Mouse (Mus musculus): ENCODE results near the gene Tbc1d21. TPM values are rescaled to one million over a fixed set of nuclear protein-coding genes. Genes with fewer than 3 reads are reported as not detected.

Tbc1d21 gene
- not detected in 2 replicates for polyA plus RNA-seq (2014; fragmentation: Nextera tagmentation; extraction: Ambion mirVana)

DNA sequence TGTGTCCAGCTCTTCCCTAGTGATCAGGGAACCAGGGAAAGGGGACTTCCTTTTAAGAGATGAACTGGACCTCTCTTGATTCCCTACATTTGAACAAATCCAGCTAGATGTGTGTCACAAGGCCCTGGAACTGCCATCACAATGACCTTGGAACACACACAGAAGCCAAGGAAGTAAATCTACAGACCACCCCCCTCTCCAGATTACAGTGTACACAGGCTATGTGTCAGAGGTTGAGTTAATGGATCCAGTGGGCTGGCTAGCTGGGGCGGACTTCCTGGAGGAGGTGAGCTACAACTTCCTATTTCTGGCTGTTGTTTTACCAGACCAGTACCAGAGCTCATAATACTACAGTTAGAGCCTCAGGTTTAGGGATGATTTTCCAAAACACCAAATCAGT lies at the start of gene Tbc1d21:
Gene Tbc1d21 (minus strand): TSS at position 101 of the 400 bp plus-strand sequence.
- H3K27me3 ChIP-seq (ENCODE audit: control insufficient read depth, insufficient read depth, low read length) = no peaks in the 10 kb centered on the region
- H3K9me3 ChIP-seq (ENCODE audit: control insufficient read depth, low read depth, low read length) = no peaks in the 10 kb centered on the region
- no peak within 1 kb of the TSS for H3K4me3 ChIP-seq (ENCODE audit: low read depth, low read length)
- no peak for ATAC-seq (ENCODE audit: insufficient number of reproducible peaks, insufficient read depth, low FRiP score, low read depth)
- no peaks in the 10 kb centered on the region for H3K36me3 ChIP-seq (ENCODE audit: control insufficient read depth, insufficient read depth, low read length)
- no peak within 1 kb of the TSS for H3K27ac ChIP-seq (ENCODE audit: low read length)
- H3K4me2 ChIP-seq (replicated peaks; ENCODE audit: low read depth, low read length) = no peak within 1 kb of the TSS
- 88% methylated on average over 1 of the region's 1 CpGs for WGBS
- no peak within 1 kb of the TSS for H3K9ac ChIP-seq (replicated peaks; ENCODE audit: low read depth, low read length)
- H3K4me1 ChIP-seq (ENCODE audit: control insufficient read depth, insufficient read depth, low read length) = no peaks in the 10 kb centered on the region

DNA sequence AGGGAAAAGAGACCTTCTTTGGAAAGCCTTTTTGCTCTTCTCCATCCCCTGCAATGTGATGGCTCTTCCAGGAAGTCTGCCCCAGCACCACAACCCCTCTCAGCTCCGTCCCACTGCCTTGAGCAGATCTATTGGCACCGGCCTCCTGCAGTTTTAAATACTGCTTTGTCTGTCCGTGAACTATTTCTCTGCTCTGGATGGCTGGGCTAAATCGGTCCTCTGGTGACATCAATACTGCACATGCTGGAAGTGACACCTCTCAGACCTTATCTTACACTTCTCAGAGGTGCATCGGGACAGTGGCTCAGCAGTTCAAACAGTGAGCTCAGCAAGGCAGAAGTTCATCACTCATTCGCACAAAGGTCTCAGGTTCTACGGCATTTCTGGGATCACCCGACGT lies 41.3 kb upstream of the Tbc1d21 start:
- H3K4me2 ChIP-seq (replicated peaks; ENCODE audit: low read depth, low read length) = no peak overlapping the region
- no peak for ATAC-seq (ENCODE audit: insufficient number of reproducible peaks, insufficient read depth, low FRiP score, low read depth)
- H3K27me3 ChIP-seq (ENCODE audit: control insufficient read depth, insufficient read depth, low read length) = no peaks in the 10 kb centered on the region
- H3K9me3 ChIP-seq (ENCODE audit: control insufficient read depth, low read depth, low read length) = no peaks in the 10 kb centered on the region
- H3K9ac ChIP-seq (replicated peaks; ENCODE audit: low read depth, low read length) = no peak overlapping the region
- no peak overlapping the region for H3K4me3 ChIP-seq (ENCODE audit: low read depth, low read length)
- no peaks in the 10 kb centered on the region for H3K4me1 ChIP-seq (ENCODE audit: control insufficient read depth, insufficient read depth, low read length)
- WGBS = 69% methylated on average over 9 of the region's 9 CpGs
- H3K27ac ChIP-seq (ENCODE audit: low read length) = no peak overlapping the region
- H3K36me3 ChIP-seq (ENCODE audit: control insufficient read depth, insufficient read depth, low read length) = no peaks in the 10 kb centered on the region

DNA sequence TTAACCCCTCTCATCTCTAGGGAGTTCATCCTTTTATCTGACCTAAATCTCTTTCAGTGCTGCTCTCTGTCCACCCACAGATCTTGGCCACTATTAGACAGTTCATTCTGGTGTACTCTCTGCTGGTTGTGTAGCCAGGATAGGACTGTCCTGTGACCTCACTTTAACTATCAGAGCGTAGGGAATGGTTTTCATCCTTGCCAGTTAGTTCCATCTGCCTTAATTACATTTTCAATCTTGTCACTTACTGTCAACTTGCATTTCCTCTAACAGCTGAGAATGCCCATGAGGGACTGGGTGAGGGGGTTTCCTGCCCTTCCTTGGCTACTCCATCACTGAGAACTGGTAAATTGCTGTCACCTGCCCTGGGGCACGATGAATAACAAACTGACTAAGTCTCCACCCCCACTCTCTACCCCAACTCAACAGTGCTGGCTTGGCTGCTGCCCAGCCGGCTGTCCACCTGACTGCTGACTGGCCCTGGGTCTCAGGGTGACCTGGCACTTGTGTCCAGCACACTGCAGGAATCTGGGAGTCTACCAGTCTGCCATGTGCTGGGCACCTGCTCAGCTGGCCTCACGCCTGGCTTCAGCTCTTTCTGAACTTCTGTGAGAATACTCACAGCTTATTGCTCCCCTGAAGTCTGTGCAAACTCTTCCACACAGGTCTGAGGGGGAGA lies 39.9 kb upstream of the Tbc1d21 start:
- WGBS = 63% methylated on average over 4 of the region's 4 CpGs
- no peak overlapping the region for H3K4me3 ChIP-seq (ENCODE audit: low read depth, low read length)
- no peak for ATAC-seq (ENCODE audit: insufficient number of reproducible peaks, insufficient read depth, low FRiP score, low read depth)
- no peak overlapping the region for H3K9ac ChIP-seq (replicated peaks; ENCODE audit: low read depth, low read length)
- no peak overlapping the region for H3K4me2 ChIP-seq (replicated peaks; ENCODE audit: low read depth, low read length)
- no peaks in the 10 kb centered on the region for H3K27me3 ChIP-seq (ENCODE audit: control insufficient read depth, insufficient read depth, low read length)
- no peaks in the 10 kb centered on the region for H3K9me3 ChIP-seq (ENCODE audit: control insufficient read depth, low read depth, low read length)
- H3K27ac ChIP-seq (ENCODE audit: low read length) = no peak overlapping the region
- no peaks in the 10 kb centered on the region for H3K36me3 ChIP-seq (ENCODE audit: control insufficient read depth, insufficient read depth, low read length)
- no peaks in the 10 kb centered on the region for H3K4me1 ChIP-seq (ENCODE audit: control insufficient read depth, insufficient read depth, low read length)

DNA sequence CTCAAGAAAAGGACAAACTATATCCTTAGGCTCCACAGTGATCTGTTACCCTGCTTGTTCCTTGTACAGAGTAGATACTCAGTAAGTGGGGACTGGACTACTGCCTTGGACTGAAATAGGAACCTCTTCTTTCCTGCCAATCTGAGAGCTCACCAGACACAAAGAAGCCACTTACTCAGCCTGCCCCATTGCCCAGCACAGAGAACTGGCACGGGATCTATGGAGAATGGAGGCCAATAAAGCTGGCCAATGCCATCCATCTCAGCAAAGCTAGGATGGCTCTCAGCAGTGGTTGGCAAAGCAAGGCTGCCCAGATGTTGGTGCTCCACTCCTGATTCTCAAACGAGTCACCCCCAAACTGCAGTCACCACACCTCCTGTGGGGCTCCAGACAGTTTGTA lies 39.0 kb upstream of the Tbc1d21 start:
- no peaks in the 10 kb centered on the region for H3K4me1 ChIP-seq (ENCODE audit: control insufficient read depth, insufficient read depth, low read length)

DNA sequence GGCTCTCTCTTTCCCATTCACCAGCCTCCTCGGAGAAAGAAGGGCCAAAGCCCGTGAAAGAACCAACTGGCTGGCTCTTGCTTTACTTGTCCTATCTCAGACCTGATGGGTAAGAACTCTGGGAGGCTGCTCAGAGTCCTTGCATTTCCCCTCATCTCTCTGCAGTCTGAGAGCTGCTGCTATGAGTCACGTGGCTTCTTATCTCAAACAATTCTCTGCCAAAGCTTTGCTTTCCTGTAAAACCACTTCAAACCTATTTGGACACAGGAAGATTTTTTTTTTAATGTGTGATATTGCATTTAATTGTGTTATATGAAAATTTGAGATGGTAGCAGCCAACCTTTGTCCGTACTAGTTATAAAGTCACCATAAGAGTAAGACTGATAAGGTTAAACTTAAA lies 34.2 kb upstream of the Tbc1d21 start:
- no peak for ATAC-seq (ENCODE audit: insufficient number of reproducible peaks, insufficient read depth, low FRiP score, low read depth)
- H3K27me3 ChIP-seq (ENCODE audit: control insufficient read depth, insufficient read depth, low read length) = no peaks in the 10 kb centered on the region
- H3K4me1 ChIP-seq (ENCODE audit: control insufficient read depth, insufficient read depth, low read length) = no peaks in the 10 kb centered on the region
- H3K9me3 ChIP-seq (ENCODE audit: control insufficient read depth, low read depth, low read length) = no peaks in the 10 kb centered on the region
- H3K36me3 ChIP-seq (ENCODE audit: control insufficient read depth, insufficient read depth, low read length) = no peaks in the 10 kb centered on the region
- WGBS = 31% methylated on average over 4 of the region's 4 CpGs
- no peak overlapping the region for H3K27ac ChIP-seq (ENCODE audit: low read length)
- no peak overlapping the region for H3K4me3 ChIP-seq (ENCODE audit: low read depth, low read length)
- H3K4me2 ChIP-seq (replicated peaks; ENCODE audit: low read depth, low read length) = no peak overlapping the region
- no peak overlapping the region for H3K9ac ChIP-seq (replicated peaks; ENCODE audit: low read depth, low read length)

More for the DNA sequence above, 39.0 kb upstream of the Tbc1d21 start:
- Histone ChIP-seq H3K27ac (ENCODE audit: low read length) (no peak overlapping the region), H3K4me3 (ENCODE audit: low read depth, low read length) (no peak overlapping the region), H3K9me3 (ENCODE audit: control insufficient read depth, low read depth, low read length) (no peaks in the 10 kb centered on the region), H3K36me3 (ENCODE audit: control insufficient read depth, insufficient read depth, low read length) (no peaks in the 10 kb centered on the region), H3K9ac (replicated peaks; ENCODE audit: low read depth, low read length) (no peak overlapping the region), H3K27me3 (ENCODE audit: control insufficient read depth, insufficient read depth, low read length) (no peaks in the 10 kb centered on the region), H3K4me2 (replicated peaks; ENCODE audit: low read depth, low read length) (no peak overlapping the region)
- no peak for ATAC-seq (ENCODE audit: insufficient number of reproducible peaks, insufficient read depth, low FRiP score, low read depth)
- WGBS = 63% methylated on average over 2 of the region's 2 CpGs

DNA sequence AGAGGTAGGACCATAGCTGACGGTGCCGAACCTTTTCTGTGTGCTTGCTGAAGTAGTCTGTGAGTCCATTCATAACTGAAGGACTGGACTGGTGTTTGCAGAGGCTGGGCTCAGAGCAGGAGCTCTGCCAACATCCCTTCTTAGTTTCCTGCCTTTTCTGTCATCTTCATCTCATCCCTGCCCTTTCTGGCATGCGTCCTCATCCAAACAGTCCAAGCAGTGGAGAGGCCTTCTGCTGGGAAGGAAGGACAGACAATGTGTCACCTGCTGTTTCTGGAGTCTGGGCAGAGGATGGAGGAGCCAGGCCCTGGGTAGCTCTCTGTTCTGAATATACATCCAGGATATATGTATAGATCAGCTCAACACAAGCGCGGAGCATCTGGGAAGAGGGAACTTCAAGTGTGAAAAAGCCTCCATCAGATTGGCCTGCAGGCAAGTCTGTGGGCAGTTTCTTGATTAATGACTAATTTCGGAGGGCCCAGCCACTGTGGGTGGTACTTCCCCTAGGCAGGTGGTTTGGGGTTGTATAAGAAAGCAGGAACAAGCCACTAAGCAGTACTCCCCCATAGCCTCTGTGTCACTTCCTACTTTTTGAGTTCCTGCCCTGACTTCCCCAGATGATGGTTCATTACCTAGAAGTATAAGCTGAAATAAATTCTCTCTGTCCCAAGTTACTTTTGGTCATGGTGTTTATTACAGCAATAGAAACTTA lies 31.3 kb upstream of the Tbc1d21 start:
- no peaks in the 10 kb centered on the region for H3K36me3 ChIP-seq (ENCODE audit: control insufficient read depth, insufficient read depth, low read length)
- H3K4me2 ChIP-seq (replicated peaks; ENCODE audit: low read depth, low read length) = no peak overlapping the region
- no peaks in the 10 kb centered on the region for H3K9me3 ChIP-seq (ENCODE audit: control insufficient read depth, low read depth, low read length)
- no peak for ATAC-seq (ENCODE audit: insufficient number of reproducible peaks, insufficient read depth, low FRiP score, low read depth)
- 77% methylated on average over 6 of the region's 6 CpGs for WGBS
- H3K27me3 ChIP-seq (ENCODE audit: control insufficient read depth, insufficient read depth, low read length) = no peaks in the 10 kb centered on the region
- H3K9ac ChIP-seq (replicated peaks; ENCODE audit: low read depth, low read length) = no peak overlapping the region
- no peak overlapping the region for H3K27ac ChIP-seq (ENCODE audit: low read length)
- H3K4me1 ChIP-seq (ENCODE audit: control insufficient read depth, insufficient read depth, low read length) = no peaks in the 10 kb centered on the region
- H3K4me3 ChIP-seq (ENCODE audit: low read depth, low read length) = no peak overlapping the region

DNA sequence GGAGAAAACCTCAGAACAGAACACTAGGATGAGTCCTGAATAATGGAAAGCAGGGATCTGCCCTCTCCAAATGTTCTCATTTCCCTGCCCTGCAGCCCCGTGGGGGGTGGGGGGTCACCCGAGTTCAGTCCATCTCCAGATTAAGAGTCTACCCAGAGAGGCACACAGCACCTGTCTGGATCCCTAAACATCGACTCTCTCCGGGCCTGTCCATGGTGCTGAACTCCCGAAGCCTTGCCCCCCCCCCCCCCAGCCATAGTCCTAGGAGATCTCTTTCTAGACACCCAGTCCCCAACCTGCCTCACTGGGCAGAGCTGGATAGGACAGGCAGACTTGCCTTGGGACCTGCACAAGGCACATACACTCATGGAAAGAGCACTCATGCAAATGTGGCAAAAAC lies 29.4 kb upstream of the Tbc1d21 start:
- WGBS = 15% methylated on average over 5 of the region's 5 CpGs
- H3K27ac ChIP-seq (ENCODE audit: low read length) = no peak overlapping the region
- H3K27me3 ChIP-seq (ENCODE audit: control insufficient read depth, insufficient read depth, low read length) = no peaks in the 10 kb centered on the region
- no peak overlapping the region for H3K9ac ChIP-seq (replicated peaks; ENCODE audit: low read depth, low read length)
- ATAC-seq (ENCODE audit: insufficient number of reproducible peaks, insufficient read depth, low FRiP score, low read depth) = no peak
- H3K4me3 ChIP-seq (ENCODE audit: low read depth, low read length) = no peak overlapping the region
- no peak overlapping the region for H3K4me2 ChIP-seq (replicated peaks; ENCODE audit: low read depth, low read length)
- H3K9me3 ChIP-seq (ENCODE audit: control insufficient read depth, low read depth, low read length) = no peaks in the 10 kb centered on the region
- no peaks in the 10 kb centered on the region for H3K36me3 ChIP-seq (ENCODE audit: control insufficient read depth, insufficient read depth, low read length)
- H3K4me1 ChIP-seq (ENCODE audit: control insufficient read depth, insufficient read depth, low read length) = no peaks in the 10 kb centered on the region

DNA sequence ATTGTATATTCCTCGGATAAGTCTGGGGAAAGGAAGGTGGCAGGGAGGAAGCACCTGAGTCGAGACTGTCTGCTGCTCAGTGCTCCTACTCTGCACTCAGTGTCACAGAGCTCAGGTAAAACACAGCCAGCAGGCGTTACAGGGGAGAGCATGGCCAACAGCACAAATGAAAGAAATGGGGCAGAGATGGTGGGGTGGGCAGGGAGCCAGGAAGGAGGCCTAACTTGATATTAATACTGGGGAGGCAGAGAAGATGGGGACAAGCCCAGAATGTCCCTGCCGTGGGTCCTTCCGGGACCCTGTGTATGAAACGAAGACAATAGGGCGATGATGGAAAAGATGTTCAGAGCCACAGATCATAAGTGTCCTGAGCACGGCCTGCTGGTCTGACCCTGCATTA lies 24.4 kb upstream of the Tbc1d21 start:
- Histone ChIP-seq H3K36me3 (ENCODE audit: control insufficient read depth, insufficient read depth, low read length) (no peaks in the 10 kb centered on the region), H3K4me3 (ENCODE audit: low read depth, low read length) (no peak overlapping the region), H3K4me2 (replicated peaks; ENCODE audit: low read depth, low read length) (no peak overlapping the region), H3K9ac (replicated peaks; ENCODE audit: low read depth, low read length) (no peak overlapping the region), H3K27me3 (ENCODE audit: control insufficient read depth, insufficient read depth, low read length) (no peaks in the 10 kb centered on the region), H3K27ac (ENCODE audit: low read length) (no peak overlapping the region), H3K9me3 (ENCODE audit: control insufficient read depth, low read depth, low read length) (no peaks in the 10 kb centered on the region), H3K4me1 (ENCODE audit: control insufficient read depth, insufficient read depth, low read length) (no peaks in the 10 kb centered on the region)
- no peak for ATAC-seq (ENCODE audit: insufficient number of reproducible peaks, insufficient read depth, low FRiP score, low read depth)
- WGBS = 85% methylated on average over 8 of the region's 8 CpGs

All from stomach, embryonic 14.5 days (tissue).